Mouse (Mus musculus) ES-Bruce4 (cell line): ENCODE results near the gene Naaa. TPM values are rescaled to one million over a fixed set of nuclear protein-coding genes. Genes with fewer than 3 reads are reported as not detected.
A peak's percentile ranks its signal among the peaks of the same experiment; 100 is the strongest.

Experiments used
- H3K27ac ChIP-seq: 2 replicates; pipeline ENCODE4 v1.5.1; 2012; ENCODE audit warnings: low read length, inconsistent platforms; ENCODE audit not compliant: insufficient read depth
- H3K27me3 ChIP-seq: 2 replicates; pipeline ENCODE4 v1.6.1; 2012; ENCODE audit warnings: mild to moderate bottlenecking, low read length, inconsistent platforms; ENCODE audit not compliant: control insufficient read depth, poor library complexity, insufficient read depth, severe bottlenecking
- H3K36me3 ChIP-seq: 2 replicates; pipeline ENCODE4 v1.6.1; 2012; ENCODE audit warnings: inconsistent platforms, mild to moderate bottlenecking, low read length, moderate library complexity; ENCODE audit not compliant: control insufficient read depth, poor library complexity, insufficient read depth, severe bottlenecking
- H3K4me1 ChIP-seq: one replicate; pipeline ENCODE4 v1.8.1; 2011; ENCODE audit warnings: low read length; ENCODE audit not compliant: control insufficient read depth, insufficient read depth
- H3K4me3 ChIP-seq: 2 replicates; pipeline ENCODE4 v1.5.1; 2011; ENCODE audit warnings: low read depth, mild to moderate bottlenecking, low read length
- H3K9ac ChIP-seq: 2 replicates; pipeline ENCODE4 v1.6.1; 2012; ENCODE audit warnings: low read depth, mild to moderate bottlenecking, inconsistent platforms; ENCODE audit not compliant: poor library complexity, severe bottlenecking
- H3K9me3 ChIP-seq: replicated peaks from 2 replicates; pipeline ENCODE4 v1.6.1; 2012; ENCODE audit warnings: mild to moderate bottlenecking, low read length, inconsistent platforms; ENCODE audit not compliant: control insufficient read depth, poor library complexity, insufficient read depth, severe bottlenecking
- CTCF ChIP-seq: IDR thresholded peaks from one replicate; pipeline ENCODE4 v1.8.1; 2011; ENCODE audit warnings: low read depth, low read length
- EP300 ChIP-seq: IDR thresholded peaks from 2 replicates; pipeline ENCODE4 v1.6.1; 2011; ENCODE audit warnings: low read depth, low read length; ENCODE audit not compliant: insufficient read depth
- POLR2A ChIP-seq: IDR thresholded peaks from one replicate; pipeline ENCODE4 v1.8.1; 2011; ENCODE audit warnings: low read length; ENCODE audit not compliant: insufficient read depth
- polyA plus RNA-seq: library from polyadenylated mRNA; stranded (reverse); fragments of >200 nt; gene quantifications from 2 replicates; pipeline ENCODE4 v1.2.4, GENCODE M21; 2011; ENCODE audit warnings: low read depth; ENCODE audit not compliant: missing spikeins, insufficient read depth, insufficient read length

Naaa gene
- polyA plus RNA-seq, 1 experiment, result 6.7 TPM

GRCm38 (mm10) chr5:92239333-92240232 is 38.4 kb downstream of the Naaa start:
- H3K4me1 ChIP-seq, result no peaks in the 10 kb centered on the region
- no peaks in the 10 kb centered on the region for H3K27me3 ChIP-seq
- H3K9me3 ChIP-seq, result no peaks in the 10 kb centered on the region
- H3K27ac ChIP-seq, result peak overlapping the region; percentile 23; the same call in 1 of the 2 replicates
- H3K9ac ChIP-seq, result peak overlapping the region; percentile 54
- no peaks in the 10 kb centered on the region for H3K36me3 ChIP-seq
- H3K4me3 ChIP-seq, result peak overlapping the region; percentile 66
- TF ChIP-seq EP300, result no peak
- peak; percentile 45 for TF ChIP-seq CTCF
- peak; percentile 9 for TF ChIP-seq POLR2A

DNA sequence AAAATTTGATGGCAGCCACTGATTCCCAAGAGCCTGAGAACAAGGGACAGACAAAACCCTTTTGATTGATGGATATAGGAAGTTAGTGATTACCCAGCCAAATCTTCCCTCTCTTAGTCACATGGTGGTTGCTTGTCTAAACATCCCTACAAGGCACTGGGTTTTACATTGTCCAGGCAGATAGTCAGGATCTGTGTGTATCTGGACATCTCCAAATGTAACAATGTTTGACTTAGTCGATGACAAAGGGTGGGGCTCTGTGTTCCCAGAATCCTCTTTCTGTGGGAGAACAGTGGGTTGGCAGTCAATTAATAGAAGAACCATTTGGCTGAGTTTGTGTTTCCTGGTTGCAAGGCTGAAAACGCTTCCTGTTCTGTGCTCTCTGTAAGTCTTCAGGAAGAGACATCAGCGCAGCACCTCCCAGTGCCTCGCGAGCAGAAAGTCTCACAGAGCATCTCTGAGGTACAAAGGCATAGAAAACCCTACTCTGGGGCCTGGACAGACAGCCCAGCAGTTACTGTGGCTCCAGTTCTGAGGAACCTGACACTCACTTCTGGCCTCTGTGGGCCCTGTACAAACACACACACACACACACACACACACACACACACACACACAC is 42.9 kb downstream of the Naaa start:
- H3K27me3 ChIP-seq, result no peaks in the 10 kb centered on the region
- H3K9me3 ChIP-seq, result no peaks in the 10 kb centered on the region
- H3K36me3 ChIP-seq, result no peaks in the 10 kb centered on the region
- no peak overlapping the region for H3K4me3 ChIP-seq
- no peak for TF ChIP-seq POLR2A
- no peak for TF ChIP-seq EP300
- TF ChIP-seq CTCF, result no peak
- no peaks in the 10 kb centered on the region for H3K4me1 ChIP-seq
- H3K9ac ChIP-seq, result no peak overlapping the region
- no peak overlapping the region for H3K27ac ChIP-seq

DNA sequence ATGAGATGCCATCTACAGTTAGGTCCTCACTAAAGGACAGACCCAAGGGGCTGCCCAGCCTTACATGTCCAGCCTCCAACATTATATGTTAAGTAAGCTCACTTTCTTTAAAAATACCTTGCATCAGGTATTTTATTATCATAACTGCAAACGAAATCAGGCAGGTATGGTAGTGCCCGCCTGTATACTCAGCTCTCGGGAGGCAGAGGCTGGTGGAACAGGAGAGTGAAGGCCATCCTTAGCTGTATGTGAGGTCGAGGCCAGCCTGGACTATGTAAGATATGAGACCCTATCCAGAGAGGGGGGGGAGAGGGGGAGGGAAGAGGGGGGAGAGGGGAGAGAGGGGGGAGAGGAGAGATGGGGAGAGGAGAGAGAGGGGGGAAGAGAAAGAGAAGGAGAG is 44.6 kb downstream of the Naaa start:
- Histone ChIP-seq H3K4me1 (no peaks in the 10 kb centered on the region), H3K9me3 (no peaks in the 10 kb centered on the region), H3K9ac (no peak overlapping the region), H3K36me3 (no peaks in the 10 kb centered on the region), H3K27ac (no peak overlapping the region), H3K4me3 (no peak overlapping the region), H3K27me3 (no peaks in the 10 kb centered on the region)
- no peak for TF ChIP-seq EP300
- no peak for TF ChIP-seq POLR2A
- TF ChIP-seq CTCF, result no peak

- no peak overlapping the region for H3K9ac ChIP-seq
- no peaks in the 10 kb centered on the region for H3K36me3 ChIP-seq
- H3K4me3 ChIP-seq, result no peak overlapping the region
- TF ChIP-seq CTCF (no peak), EP300 (no peak), POLR2A (no peak)
- no peaks in the 10 kb centered on the region for H3K9me3 ChIP-seq
- H3K27me3 ChIP-seq, result no peaks in the 10 kb centered on the region
- no peaks in the 10 kb centered on the region for H3K4me1 ChIP-seq
- no peak overlapping the region for H3K27ac ChIP-seq
These were observed 46.1 kb downstream of the Naaa start for GRCm38 (mm10) chr5:92231836-92232235.

DNA sequence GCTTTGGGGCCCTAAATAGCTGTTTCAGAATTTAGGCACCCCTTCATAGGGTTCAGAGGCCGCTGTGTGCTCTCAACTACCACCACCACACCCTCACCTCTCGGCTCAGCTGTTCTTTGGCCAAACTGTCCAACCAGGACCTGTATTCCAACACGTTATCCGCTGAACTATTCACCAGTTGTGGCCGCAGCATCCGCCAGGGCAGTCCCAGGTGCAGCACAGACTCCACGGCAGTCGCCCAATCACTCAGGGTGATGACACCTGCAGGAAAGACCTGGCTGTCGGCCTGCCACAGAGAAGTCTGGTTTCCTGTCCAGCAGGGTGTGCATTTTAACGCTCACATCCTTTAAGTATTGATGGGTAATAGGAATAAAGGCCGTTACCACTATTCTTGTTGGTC is 47.7 kb downstream of the Naaa start:
- Histone ChIP-seq H3K9me3 (no peaks in the 10 kb centered on the region), H3K27ac (no peak overlapping the region), H3K4me3 (no peak overlapping the region), H3K36me3 (no peaks in the 10 kb centered on the region), H3K4me1 (no peaks in the 10 kb centered on the region), H3K9ac (no peak overlapping the region), H3K27me3 (no peaks in the 10 kb centered on the region)
- no peak for TF ChIP-seq EP300
- TF ChIP-seq POLR2A, result no peak
- no peak for TF ChIP-seq CTCF

- Histone ChIP-seq H3K9me3 (no peaks in the 10 kb centered on the region), H3K27me3 (no peaks in the 10 kb centered on the region), H3K9ac (no peak overlapping the region), H3K36me3 (no peaks in the 10 kb centered on the region), H3K4me3 (no peak overlapping the region), H3K4me1 (no peaks in the 10 kb centered on the region), H3K27ac (no peak overlapping the region)
- no peak for TF ChIP-seq CTCF
- no peak for TF ChIP-seq POLR2A
- no peak for TF ChIP-seq EP300
These were observed 48.5 kb downstream of the Naaa start for GRCm38 (mm10) chr5:92229514-92229913.
